Mouse (Mus musculus) hindbrain, embryonic 10.5 days (tissue): ENCODE data around the gene Cog1. TPM values are rescaled to one million over a fixed set of nuclear protein-coding genes. Genes with fewer than 3 reads are reported as not detected.

ENCODE experiments used
- DNase-seq: peaks from one replicate; pipeline ENCODE4 v3.0.0-alpha.2; 2017; ENCODE audit warnings: low spot score
- H3K27ac ChIP-seq: fragments of 300-500 bp; sonication (generic); 2 replicates; pipeline ENCODE4 v1.5.1; 2016; ENCODE audit warnings: mild to moderate bottlenecking, moderate library complexity
- H3K27me3 ChIP-seq: fragments of 300-500 bp; sonication (generic); 2 replicates; pipeline ENCODE4 v1.6.1; 2016; ENCODE audit warnings: mild to moderate bottlenecking; ENCODE audit not compliant: poor library complexity, insufficient read depth, severe bottlenecking
- H3K36me3 ChIP-seq: fragments of 300-500 bp; sonication (generic); 2 replicates; pipeline ENCODE4 v1.6.1; 2016; ENCODE audit warnings: mild to moderate bottlenecking, moderate library complexity
- H3K4me1 ChIP-seq: fragments of 300-500 bp; sonication (generic); replicated peaks from 2 replicates; pipeline ENCODE4 v1.6.1; 2016; ENCODE audit warnings: mild to moderate bottlenecking
- H3K4me3 ChIP-seq: fragments of 300-500 bp; sonication (generic); 2 replicates; pipeline ENCODE4 v1.5.1; 2016; ENCODE audit warnings: mild to moderate bottlenecking, moderate library complexity
- H3K9me3 ChIP-seq: fragments of 300-500 bp; sonication (generic); 2 replicates; pipeline ENCODE4 v1.6.1; 2016; ENCODE audit warnings: mild to moderate bottlenecking, moderate library complexity
- WGBS: fragments of 180-500 bp; shearing (Covaris S2); methylation state at CpG from one replicate; pipeline ENCODE4 v1.1.7; 2016; 5-methylcytosine and 5-hydroxymethylcytosine counted together
- polyA plus RNA-seq: library from polyadenylated mRNA; unstranded; fragments of >200 nt; fragmentation: Nextera tagmentation; extraction: Ambion mirVana; gene quantifications from 2 replicates; pipeline ENCODE4 v1.2.1, GENCODE M21; 2016

Cog1 gene
- polyA plus RNA-seq, result 32.1 and 40.3 TPM in 2 replicates

DNA sequence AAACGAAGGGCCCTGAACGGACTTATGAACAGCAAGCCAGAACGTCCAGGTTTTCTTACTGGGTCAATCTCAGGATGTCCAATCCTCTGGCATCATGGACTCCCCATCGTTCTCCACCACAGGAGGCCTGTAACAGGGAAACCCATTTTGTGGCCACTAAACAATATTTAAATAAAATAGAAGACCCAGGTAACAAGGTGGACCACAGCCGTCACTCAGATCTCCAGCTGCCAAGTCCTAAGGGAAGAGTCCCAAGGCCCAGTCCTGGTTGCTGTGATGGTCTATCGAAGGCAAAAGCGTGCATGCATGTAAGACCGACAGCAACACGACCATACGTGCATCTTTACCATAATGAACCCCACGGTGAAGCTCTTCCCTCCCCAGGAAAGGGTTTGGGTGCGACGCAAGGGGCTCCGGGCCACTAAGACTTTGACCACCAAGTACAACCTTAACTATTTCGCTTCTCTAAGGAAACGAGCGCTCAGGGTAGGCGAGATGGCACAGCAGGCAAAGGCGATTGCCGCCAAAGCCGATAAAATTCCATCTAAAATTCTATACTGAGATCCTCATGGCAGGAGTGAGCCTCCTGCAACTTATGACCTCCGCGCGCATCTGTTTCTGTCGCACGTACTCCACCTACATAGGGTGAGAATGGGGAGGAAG lies at the start of gene Cog1:
Cog1 (plus strand) TSS at position 480 of the 663 bp plus-strand sequence.
- Histone ChIP-seq H3K4me3 (peak within 1 kb of the TSS; percentile 77), H3K27me3 (peaks cover 2% of the 10 kb centered on the region; the same call in 1 of the 2 replicates), H3K27ac (peak within 1 kb of the TSS; percentile 94), H3K36me3 (peaks cover 29% of the 10 kb centered on the region), H3K4me1 (peaks cover 49% of the 10 kb centered on the region), H3K9me3 (no peaks in the 10 kb centered on the region)
- DNase-seq, result no peak
- 38% methylated on average over 26 of the region's 26 CpGs for WGBS

DNA sequence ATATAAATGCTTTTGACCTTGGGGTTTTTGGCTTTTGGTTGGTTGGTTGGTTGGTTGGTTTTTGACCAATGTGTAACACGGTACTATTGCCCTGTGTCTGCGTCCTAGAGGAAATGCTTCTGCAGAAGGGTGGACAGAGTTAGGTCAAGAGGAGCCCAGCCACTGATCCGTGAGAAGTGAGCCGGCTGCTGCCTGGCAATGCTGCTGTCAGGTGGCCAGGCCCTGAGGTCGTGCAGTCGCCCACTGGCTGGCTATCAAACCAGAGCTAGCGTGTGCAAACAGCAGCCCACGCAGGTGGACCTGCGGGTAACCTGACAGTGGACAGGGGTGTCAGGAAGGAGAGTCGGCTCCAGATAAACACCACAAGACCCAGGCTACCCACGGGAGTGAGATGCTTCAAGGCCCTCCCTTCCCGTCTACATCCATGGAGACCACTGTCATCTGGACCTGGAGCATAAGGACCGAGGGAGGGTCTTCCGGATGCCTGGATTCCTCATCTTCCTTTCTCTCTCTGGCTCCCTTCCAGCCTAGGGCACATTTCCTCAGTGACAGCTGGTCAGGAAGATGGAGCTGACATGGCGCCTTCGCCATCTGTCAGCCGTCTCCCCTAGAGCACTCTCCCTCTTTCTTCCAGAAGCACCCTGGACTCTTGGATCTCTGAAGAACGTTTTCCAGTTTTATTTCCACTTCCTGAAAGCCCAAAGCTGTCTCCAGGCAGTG lies 48.3 kb upstream of the Cog1 start:
- WGBS, result 80% methylated on average over 18 of the region's 18 CpGs
- H3K9me3 ChIP-seq, result no peaks in the 10 kb centered on the region
- H3K27ac ChIP-seq, result peak overlapping the region; percentile 66
- no peaks in the 10 kb centered on the region for H3K36me3 ChIP-seq
- DNase-seq, result no peak
- H3K4me3 ChIP-seq, result no peak overlapping the region
- no peaks in the 10 kb centered on the region for H3K27me3 ChIP-seq
- peaks cover 47% of the 10 kb centered on the region for H3K4me1 ChIP-seq

GRCm38 (mm10) chr11:113601616-113602343 lies 47.2 kb upstream of the Cog1 start:
- 63% methylated on average over 12 of the region's 12 CpGs for WGBS
- Histone ChIP-seq H3K4me1 (peaks cover 47% of the 10 kb centered on the region), H3K36me3 (no peaks in the 10 kb centered on the region), H3K9me3 (peaks cover 7% of the 10 kb centered on the region; the same call in 1 of the 2 replicates), H3K27me3 (no peaks in the 10 kb centered on the region), H3K27ac (peak overlapping the region; percentile 66), H3K4me3 (no peak overlapping the region)
- peak; percentile 27 for DNase-seq

GRCm38 (mm10) chr11:113607556-113607955 lies 41.4 kb upstream of the Cog1 start:
- Histone ChIP-seq H3K36me3 (no peaks in the 10 kb centered on the region), H3K4me1 (peaks cover 31% of the 10 kb centered on the region), H3K9me3 (peaks cover 11% of the 10 kb centered on the region), H3K27me3 (no peaks in the 10 kb centered on the region), H3K4me3 (no peak overlapping the region), H3K27ac (no peak overlapping the region)
- 95% methylated on average over 12 of the region's 12 CpGs for WGBS
- no peak for DNase-seq

DNA sequence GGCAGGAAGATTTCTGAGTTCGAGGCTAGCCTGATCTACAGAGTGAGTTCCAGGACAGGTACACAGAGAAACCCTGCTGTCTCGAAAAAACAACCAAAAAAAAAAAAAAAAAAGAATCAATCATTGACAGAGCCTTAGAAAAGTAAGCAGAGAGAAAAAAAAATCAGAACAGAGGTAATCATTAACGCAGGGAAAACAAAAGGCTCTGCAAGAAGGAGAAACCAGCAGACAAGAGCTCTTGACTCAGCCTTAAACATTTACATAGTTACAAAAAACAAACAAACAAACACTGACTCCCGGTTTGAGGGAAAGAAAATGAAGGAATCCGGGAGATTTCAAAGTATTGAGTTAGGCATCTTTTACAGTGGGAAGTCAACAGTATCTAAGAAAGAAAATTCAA lies 39.4 kb upstream of the Cog1 start:
- 78% methylated on average over 5 of the region's 5 CpGs for WGBS
- Histone ChIP-seq H3K27ac (no peak overlapping the region), H3K27me3 (no peaks in the 10 kb centered on the region), H3K4me3 (no peak overlapping the region), H3K4me1 (peaks cover 31% of the 10 kb centered on the region), H3K36me3 (no peaks in the 10 kb centered on the region), H3K9me3 (peaks cover 11% of the 10 kb centered on the region)
- DNase-seq, result no peak

DNA sequence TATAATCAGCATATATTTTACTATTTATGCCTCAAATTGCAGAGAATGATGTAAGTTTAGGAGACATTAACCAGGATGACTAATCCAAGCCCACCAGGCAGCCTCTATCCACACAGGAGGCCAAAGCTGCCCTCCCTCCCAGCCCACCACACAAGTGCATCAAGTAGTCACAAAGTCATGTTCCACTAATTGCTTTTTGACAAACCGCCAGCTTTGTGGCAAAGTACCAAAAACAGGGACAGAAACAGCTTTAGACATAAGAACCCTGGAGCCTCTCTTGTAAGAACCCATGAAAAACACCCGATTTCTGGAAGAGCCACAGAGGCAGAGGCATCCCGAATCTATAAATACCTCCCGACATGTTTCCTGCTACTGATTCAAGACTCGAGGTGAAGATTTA lies 38.7 kb upstream of the Cog1 start:
- Histone ChIP-seq H3K36me3 (no peaks in the 10 kb centered on the region), H3K4me3 (no peak overlapping the region), H3K9me3 (peaks cover 11% of the 10 kb centered on the region), H3K27ac (peak overlapping the region; percentile 89; the same call in 1 of the 2 replicates), H3K4me1 (peaks cover 32% of the 10 kb centered on the region), H3K27me3 (no peaks in the 10 kb centered on the region)
- 89% methylated on average over 5 of the region's 5 CpGs for WGBS
- no peak for DNase-seq

DNA sequence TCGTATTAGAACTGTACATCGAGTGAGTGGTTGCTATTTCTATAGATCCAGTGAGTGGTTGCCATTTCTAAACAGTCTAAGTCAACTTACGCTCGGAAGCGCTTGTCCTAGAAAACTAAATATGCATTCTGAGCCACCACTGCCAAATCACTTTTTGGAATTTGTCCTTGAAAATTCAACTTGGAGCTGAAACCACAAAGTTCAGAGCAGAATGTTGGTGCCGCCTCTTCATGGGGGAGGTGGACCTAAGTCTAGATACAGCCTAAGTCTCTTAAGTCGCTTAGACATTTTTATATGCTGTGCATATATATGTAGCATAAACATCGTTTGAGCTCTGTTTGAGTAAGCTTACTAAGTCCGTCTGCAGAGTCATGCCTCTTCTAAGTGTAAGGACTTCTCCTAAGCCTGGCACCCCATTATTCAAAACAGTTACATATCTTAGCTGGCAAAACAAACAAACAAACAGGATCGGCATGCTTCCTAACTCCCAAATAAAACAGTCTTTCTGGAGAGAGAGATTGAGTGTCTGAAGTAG lies 37.8 kb upstream of the Cog1 start:
- H3K4me1 ChIP-seq, result peaks cover 32% of the 10 kb centered on the region
- 89% methylated on average over 10 of the region's 10 CpGs for WGBS
- DNase-seq, result no peak
- peak overlapping the region; percentile 89 for H3K27ac ChIP-seq
- peaks cover 8% of the 10 kb centered on the region; the same call in 1 of the 2 replicates for H3K27me3 ChIP-seq
- H3K4me3 ChIP-seq, result no peak overlapping the region
- peaks cover 8% of the 10 kb centered on the region for H3K9me3 ChIP-seq
- no peaks in the 10 kb centered on the region for H3K36me3 ChIP-seq

GRCm38 (mm10) chr11:113611664-113612611 lies 37.0 kb upstream of the Cog1 start:
- H3K27ac ChIP-seq, result peak overlapping the region; percentile 89
- no peaks in the 10 kb centered on the region for H3K36me3 ChIP-seq
- H3K27me3 ChIP-seq, result peaks cover 11% of the 10 kb centered on the region; the same call in 1 of the 2 replicates
- 12% methylated on average over 24 of the region's 24 CpGs for WGBS
- peaks cover 39% of the 10 kb centered on the region for H3K4me1 ChIP-seq
- peak overlapping the region; percentile 27 for H3K4me3 ChIP-seq
- DNase-seq, result peak; percentile 82
- H3K9me3 ChIP-seq, result peaks cover 3% of the 10 kb centered on the region; the same call in 1 of the 2 replicates

DNA sequence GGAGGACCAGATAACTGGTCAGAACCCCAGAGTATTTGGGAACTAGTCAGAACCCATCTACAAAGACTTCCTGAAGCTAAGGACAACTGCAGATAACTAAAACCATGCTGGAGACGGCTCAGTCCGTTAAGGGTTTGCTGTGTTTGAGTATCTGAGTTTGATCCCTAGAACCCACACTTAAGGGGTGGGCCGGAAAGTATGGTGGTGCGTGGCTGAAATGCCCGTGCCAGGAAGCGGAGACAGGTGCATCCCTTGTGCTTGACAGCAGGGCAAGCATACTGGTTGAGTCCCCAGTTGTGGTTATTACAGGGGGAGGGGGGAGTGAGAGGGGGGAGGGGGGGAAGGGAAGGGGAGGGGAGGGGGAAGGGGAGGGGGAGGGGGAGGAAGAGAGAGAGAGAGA lies 34.5 kb upstream of the Cog1 start:
- DNase-seq, result no peak
- Histone ChIP-seq H3K27ac (peak overlapping the region; percentile 25; the same call in 1 of the 2 replicates), H3K4me1 (peaks cover 65% of the 10 kb centered on the region), H3K36me3 (no peaks in the 10 kb centered on the region), H3K4me3 (no peak overlapping the region), H3K9me3 (no peaks in the 10 kb centered on the region), H3K27me3 (peaks cover 30% of the 10 kb centered on the region)
- 86% methylated on average over 6 of the region's 6 CpGs for WGBS

DNA sequence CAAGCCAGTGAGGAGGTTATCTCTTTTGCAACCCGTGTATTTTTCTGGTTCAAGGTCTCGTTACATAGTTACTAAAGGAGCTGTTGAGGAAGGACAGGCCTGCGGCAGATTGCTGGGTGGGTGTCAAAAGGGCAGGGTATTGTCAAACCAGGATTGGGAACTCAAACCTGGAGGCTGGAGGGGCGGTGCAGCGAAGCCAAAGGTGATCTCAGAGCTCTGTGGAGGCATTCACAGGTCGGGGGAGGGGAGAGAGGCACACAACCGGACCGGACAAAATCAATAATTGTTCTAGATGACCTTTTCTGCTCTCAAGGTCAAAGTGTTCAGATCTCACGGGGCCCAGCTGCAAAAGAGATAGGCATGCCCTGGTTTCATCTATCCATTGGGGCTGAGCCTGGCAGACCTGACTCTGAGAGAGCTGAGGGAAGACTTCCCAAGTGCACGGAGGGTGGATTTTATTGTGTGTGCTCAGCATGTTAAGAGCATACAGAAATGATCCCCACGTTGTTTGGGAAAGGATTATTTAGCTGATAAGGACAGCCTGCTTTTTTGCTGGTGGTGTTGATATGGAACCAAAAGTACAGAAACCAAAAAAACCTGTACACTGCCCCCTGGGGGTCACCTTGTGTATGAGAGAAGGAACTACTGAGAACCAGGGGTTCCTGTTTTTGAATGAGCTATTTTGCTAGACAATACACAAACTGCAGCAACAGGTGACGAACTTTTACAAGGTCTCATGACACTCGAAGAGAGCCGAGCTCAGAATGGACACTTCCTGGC lies 31.6 kb upstream of the Cog1 start:
- 34% methylated on average over 14 of the region's 14 CpGs for WGBS
- Histone ChIP-seq H3K27me3 (peaks cover 56% of the 10 kb centered on the region), H3K27ac (peak overlapping the region; percentile 82), H3K36me3 (no peaks in the 10 kb centered on the region), H3K4me3 (peak overlapping the region; percentile 65; the same call in 1 of the 2 replicates), H3K9me3 (no peaks in the 10 kb centered on the region), H3K4me1 (peaks cover 75% of the 10 kb centered on the region)
- DNase-seq, result peak; percentile 67

DNA sequence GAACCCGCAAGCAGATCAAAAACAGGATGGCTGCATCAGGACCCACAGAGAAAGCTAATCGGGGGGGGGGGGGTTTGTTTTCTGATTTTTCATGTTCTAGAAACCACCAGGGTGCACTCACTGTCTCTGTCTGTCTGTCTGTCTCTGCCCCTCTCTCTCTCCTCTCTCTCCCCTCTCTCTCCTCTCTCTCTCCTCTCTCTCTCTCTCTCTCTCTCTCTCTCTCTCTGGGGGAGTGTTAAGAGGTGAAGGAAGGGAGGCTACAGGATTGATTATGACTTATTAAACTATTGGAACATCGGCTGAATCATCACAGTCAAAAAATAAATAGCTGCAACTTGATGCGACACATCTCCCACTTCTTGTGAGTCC lies 30.7 kb upstream of the Cog1 start:
- Histone ChIP-seq H3K4me1 (peaks cover 76% of the 10 kb centered on the region), H3K27ac (peak overlapping the region; percentile 82), H3K4me3 (peak overlapping the region; percentile 65), H3K27me3 (peaks cover 56% of the 10 kb centered on the region), H3K9me3 (no peaks in the 10 kb centered on the region), H3K36me3 (no peaks in the 10 kb centered on the region)
- 25% methylated on average over 4 of the region's 4 CpGs for WGBS
- no peak for DNase-seq
